Mouse (Mus musculus) MEL (cell line): ENCODE results near the gene Frk.

Experiments
- CTCF ChIP-seq, 3 experiments: IDR thresholded peaks in 2 of 3; conservative IDR thresholded peaks in 1 of 3; 2 replicates each; pipeline ENCODE4 v1.5.1; 2011 to 2012; ENCODE audit warnings: low read length in 3 of 3, low read depth in 2 of 3, mild to moderate bottlenecking in 2 of 3, improper control_type of control experiment in 1 of 3, inconsistent platforms in 1 of 3, mixed read lengths in 1 of 3, moderate library complexity in 1 of 3; ENCODE audit not compliant: control insufficient read depth in 1 of 3, insufficient read depth in 1 of 3, poor library complexity in 1 of 3, severe bottlenecking in 1 of 3
- GATA1 ChIP-seq: IDR thresholded peaks from 2 replicates; pipeline ENCODE4 v1.6.1; 2011; ENCODE audit warnings: low read depth, low read length, improper control_type of control experiment
- SIN3A ChIP-seq: IDR thresholded peaks from 2 replicates; pipeline ENCODE4 v1.6.1; 2012; ENCODE audit warnings: low read length, improper control_type of control experiment, inconsistent platforms

DNA sequence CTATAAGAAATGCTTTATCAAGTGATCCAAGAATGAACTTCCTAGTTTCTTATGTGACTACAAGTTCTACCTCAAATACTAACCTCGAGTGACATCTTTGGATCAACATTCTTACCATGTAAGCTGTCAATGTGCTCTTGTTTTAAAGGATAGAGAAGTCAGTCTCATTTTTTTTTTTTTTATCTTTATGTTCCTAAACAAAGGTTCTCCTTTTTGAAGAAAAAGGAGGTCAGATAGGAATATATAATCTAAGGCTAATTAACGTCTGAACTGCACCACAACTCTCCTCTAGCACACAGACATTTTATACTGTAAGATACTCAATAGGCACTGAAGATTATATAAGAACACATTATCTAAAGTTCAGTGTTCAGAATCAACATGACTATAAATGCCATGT is 57.5 kb downstream of the Frk start:
- TF ChIP-seq CTCF (IDR thresholded peaks at IDR 0.05 in 2 of 3, conservative IDR thresholded peaks at IDR 0.05 in 1 of 3; ENCODE audit: control insufficient read depth in 1 of 3, insufficient read depth in 1 of 3, low read depth in 2 of 3, low read length in 3 of 3, poor library complexity in 1 of 3, severe bottlenecking in 1 of 3) = no peak
- no peak for TF ChIP-seq GATA1
- no peak for TF ChIP-seq SIN3A
